Comparison of ENCODE assay signal across 8 mouse cellular contexts in genomic region chr8:85379142-85379781, GRCm38 (mm10). TPM values are rescaled to one million over a fixed set of nuclear protein-coding genes. Genes with fewer than 3 reads are reported as not detected.
DNase-seq lines count a peak whose midpoint lies in the region; ATAC-seq and TF ChIP-seq lines count a peak whose summit lies in the region.

No protein-coding gene starts in this region.

- TF ChIP-seq EP300 in liver, postnatal 0 days (IDR thresholded peaks at IDR 0.05; ENCODE audit: low read depth), result peak; percentile 94

- ATAC-seq in hindbrain, embryonic 16.5 days, result no peak
- ATAC-seq in intestine, embryonic 16.5 days, result peak; percentile 84
- peak; percentile 85 for ATAC-seq in liver, postnatal 0 days
- no peak for ATAC-seq in midbrain, embryonic 15.5 days (replicated peaks)

- H3K27me3 ChIP-seq in hindbrain, embryonic 10.5 days (ENCODE audit: insufficient read depth, poor library complexity, severe bottlenecking), result no peaks in the 10 kb centered on the region
- H3K27me3 ChIP-seq in hindbrain, embryonic 16.5 days (replicated peaks; ENCODE audit: control insufficient read depth, insufficient read depth, low read length), result no peaks in the 10 kb centered on the region
- H3K27me3 ChIP-seq in intestine, embryonic 16.5 days (replicated peaks; ENCODE audit: control insufficient read depth, insufficient read depth, low read length), result no peaks in the 10 kb centered on the region
- no peaks in the 10 kb centered on the region for H3K27me3 ChIP-seq in liver, postnatal 0 days (ENCODE audit: insufficient read depth, low read length)
- no peaks in the 10 kb centered on the region for H3K27me3 ChIP-seq in testis, adult 2 months (ENCODE audit: control insufficient read depth, insufficient read depth, low read length)
- no peaks in the 10 kb centered on the region for H3K27me3 ChIP-seq in midbrain, embryonic 15.5 days (replicated peaks)
- H3K27me3 ChIP-seq in cerebellum, adult 2 months (ENCODE audit: control insufficient read depth, insufficient read depth, low read length), result no peaks in the 10 kb centered on the region

- peaks cover 18% of the 10 kb centered on the region; the same call in 1 of the 2 replicates for H3K4me1 ChIP-seq in hindbrain, embryonic 10.5 days (replicated peaks)
- no peaks in the 10 kb centered on the region for H3K4me1 ChIP-seq in hindbrain, embryonic 16.5 days (ENCODE audit: control insufficient read depth, insufficient read depth, low read depth, low read length)
- H3K4me1 ChIP-seq in embryonic fibroblast, embryonic 13.5 days (ENCODE audit: control insufficient read depth, insufficient read depth, low read length), result peaks cover 7% of the 10 kb centered on the region
- H3K4me1 ChIP-seq in intestine, embryonic 16.5 days (ENCODE audit: control insufficient read depth, insufficient read depth, low read length), result peaks cover 24% of the 10 kb centered on the region
- peaks cover 35% of the 10 kb centered on the region for H3K4me1 ChIP-seq in liver, postnatal 0 days (ENCODE audit: insufficient read depth)
- H3K4me1 ChIP-seq in testis, adult 2 months (ENCODE audit: control insufficient read depth, insufficient read depth, low read length), result no peaks in the 10 kb centered on the region; the same call in 1 of the 2 replicates
- no peaks in the 10 kb centered on the region for H3K4me1 ChIP-seq in midbrain, embryonic 15.5 days
- H3K4me1 ChIP-seq in cerebellum, adult 2 months (ENCODE audit: control insufficient read depth, insufficient read depth, low read length), result no peaks in the 10 kb centered on the region

- no peak for TF ChIP-seq CTCF in embryonic fibroblast, embryonic 13.5 days (IDR thresholded peaks at IDR 0.05; ENCODE audit: borderline replicate concordance, insufficient read depth, low read length)
- TF ChIP-seq CTCF in liver, postnatal 0 days (IDR thresholded peaks at IDR 0.05; ENCODE audit: low read depth), result peak; percentile 41
- TF ChIP-seq CTCF in testis, adult 2 months (IDR thresholded peaks at IDR 0.05; ENCODE audit: control insufficient read depth, insufficient read depth, insufficient replicate concordance, low read depth, low read length), result no peak
- no peak for TF ChIP-seq CTCF in cerebellum, adult 2 months (IDR thresholded peaks at IDR 0.05; ENCODE audit: borderline replicate concordance, insufficient read depth, low read depth, low read length)

- no peaks in the 10 kb centered on the region for H3K36me3 ChIP-seq in hindbrain, embryonic 10.5 days
- no peaks in the 10 kb centered on the region for H3K36me3 ChIP-seq in hindbrain, embryonic 16.5 days (ENCODE audit: control insufficient read depth, insufficient read depth, low read length)
- no peaks in the 10 kb centered on the region for H3K36me3 ChIP-seq in intestine, embryonic 16.5 days (ENCODE audit: control insufficient read depth, insufficient read depth, low read length)
- no peaks in the 10 kb centered on the region for H3K36me3 ChIP-seq in liver, postnatal 0 days (replicated peaks; ENCODE audit: insufficient read depth, low read length)
- H3K36me3 ChIP-seq in testis, adult 2 months (ENCODE audit: control insufficient read depth, insufficient read depth, low read length), result no peaks in the 10 kb centered on the region
- H3K36me3 ChIP-seq in midbrain, embryonic 15.5 days (replicated peaks), result no peaks in the 10 kb centered on the region

- WGBS in hindbrain, embryonic 10.5 days, result 30% methylated on average over 2 of the region's 2 CpGs
- 29% methylated on average over 2 of the region's 2 CpGs for WGBS in hindbrain, embryonic 16.5 days
- 18% methylated on average over 2 of the region's 2 CpGs for WGBS in intestine, embryonic 16.5 days
- WGBS in liver, postnatal 0 days (ENCODE audit: insufficient replicate concordance), result 44% methylated on average over 2 of the region's 2 CpGs
- 40% methylated on average over 2 of the region's 2 CpGs for WGBS in midbrain, embryonic 15.5 days
- 10% methylated on average over 2 of the region's 2 CpGs for WGBS in cerebellum, adult 2 months

- H3K4me3 ChIP-seq in hindbrain, embryonic 10.5 days, result no peak overlapping the region
- no peak overlapping the region for H3K4me3 ChIP-seq in hindbrain, embryonic 16.5 days (ENCODE audit: low read length)
- no peak overlapping the region for H3K4me3 ChIP-seq in embryonic fibroblast, embryonic 13.5 days (ENCODE audit: insufficient read depth, low read length)
- no peak overlapping the region for H3K4me3 ChIP-seq in intestine, embryonic 16.5 days (ENCODE audit: low read length)
- H3K4me3 ChIP-seq in liver, postnatal 0 days (ENCODE audit: low read depth, low read length), result peak overlapping the region; percentile 55
- no peak overlapping the region for H3K4me3 ChIP-seq in testis, adult 2 months (ENCODE audit: control insufficient read depth, low read depth, low read length)
- H3K4me3 ChIP-seq in midbrain, embryonic 15.5 days, result no peak overlapping the region
- no peak overlapping the region for H3K4me3 ChIP-seq in cerebellum, adult 2 months (replicated peaks; ENCODE audit: insufficient read depth, low read depth, low read length)

- no peaks in the 10 kb centered on the region for H3K9me3 ChIP-seq in hindbrain, embryonic 10.5 days
- no peaks in the 10 kb centered on the region for H3K9me3 ChIP-seq in hindbrain, embryonic 16.5 days (ENCODE audit: control insufficient read depth, low read length)
- H3K9me3 ChIP-seq in intestine, embryonic 16.5 days (ENCODE audit: control insufficient read depth, low read length), result no peaks in the 10 kb centered on the region
- no peaks in the 10 kb centered on the region for H3K9me3 ChIP-seq in liver, postnatal 0 days (ENCODE audit: low read length)
- no peaks in the 10 kb centered on the region for H3K9me3 ChIP-seq in midbrain, embryonic 15.5 days

- H3K9ac ChIP-seq in hindbrain, embryonic 16.5 days (ENCODE audit: low read depth, low read length), result no peak overlapping the region
- H3K9ac ChIP-seq in intestine, embryonic 16.5 days (ENCODE audit: low read depth, low read length), result 0 out of 2 replicates have a peak overlapping the region, but pooled peaks have one; percentile 20
- H3K9ac ChIP-seq in liver, postnatal 0 days (replicated peaks), result peak overlapping the region; percentile 70; the same call in 1 of the 2 replicates
- H3K9ac ChIP-seq in midbrain, embryonic 15.5 days, result no peak overlapping the region

- H3K4me2 ChIP-seq in hindbrain, embryonic 16.5 days (ENCODE audit: low read length), result no peak overlapping the region
- H3K4me2 ChIP-seq in intestine, embryonic 16.5 days (ENCODE audit: low read depth, low read length), result no peak overlapping the region
- H3K4me2 ChIP-seq in liver, postnatal 0 days (ENCODE audit: low read depth, low read length), result peak overlapping the region; percentile 69
- H3K4me2 ChIP-seq in midbrain, embryonic 15.5 days, result no peak overlapping the region

- no peak for TF ChIP-seq POLR2A in embryonic fibroblast, embryonic 13.5 days (IDR thresholded peaks at IDR 0.05; ENCODE audit: low read depth, low read length)
- no peak for TF ChIP-seq POLR2A in testis, adult 2 months (IDR thresholded peaks at IDR 0.05; ENCODE audit: control insufficient read depth, low read depth, low read length)
- TF ChIP-seq POLR2A in cerebellum, adult 2 months (IDR thresholded peaks at IDR 0.05; ENCODE audit: borderline replicate concordance, insufficient read depth, low read length), result no peak

- DNase-seq in hindbrain, embryonic 10.5 days (ENCODE audit: low spot score), result peak; percentile 6
- DNase-seq in liver, postnatal 0 days, result peak; percentile 66
- no peak for DNase-seq in cerebellum, adult 2 months

- no peak overlapping the region for H3K27ac ChIP-seq in hindbrain, embryonic 10.5 days
- H3K27ac ChIP-seq in hindbrain, embryonic 16.5 days (ENCODE audit: low read depth, low read length), result no peak overlapping the region
- peak overlapping the region; percentile 36; the same call in 1 of the 2 replicates for H3K27ac ChIP-seq in embryonic fibroblast, embryonic 13.5 days (ENCODE audit: insufficient read depth, low read length)
- H3K27ac ChIP-seq in intestine, embryonic 16.5 days (ENCODE audit: low read length), result peak overlapping the region; percentile 74
- H3K27ac ChIP-seq in liver, postnatal 0 days (ENCODE audit: low read depth), result peak overlapping the region; percentile 96
- peak overlapping the region; percentile 13; the same call in 1 of the 2 replicates for H3K27ac ChIP-seq in testis, adult 2 months (ENCODE audit: control insufficient read depth, insufficient read depth, low read depth, low read length)
- no peak overlapping the region for H3K27ac ChIP-seq in midbrain, embryonic 15.5 days
- no peak overlapping the region for H3K27ac ChIP-seq in cerebellum, adult 2 months (ENCODE audit: insufficient read depth, low read length)

RNA-seq across cellular contexts. Expression of gene Mylk3, which starts 6.9 kb away (rescaled TPM):
- 1.2 and 1.3 TPM in 2 replicates for polyA plus RNA-seq in hindbrain, embryonic 10.5 days (2016; fragmentation: Nextera tagmentation; extraction: Ambion mirVana)
- polyA plus RNA-seq in hindbrain, embryonic 16.5 days (2015; fragmentation: Nextera tagmentation; extraction: Ambion mirVana), result 0.19 and 0.66 TPM in 2 replicates
- 0.32 and 0.37 TPM in 2 replicates for polyA plus RNA-seq in embryonic fibroblast, embryonic 13.5 days (2011; ENCODE audit: insufficient read length, low read depth, missing spikeins)
- 17.8 and 19.9 TPM in 2 replicates for polyA plus RNA-seq in intestine, embryonic 16.5 days (2015; fragmentation: Nextera tagmentation; extraction: Ambion mirVana)
- 21.2 and 24.2 TPM in 2 replicates for polyA plus RNA-seq in liver, postnatal 0 days (2015; fragmentation: Nextera tagmentation; extraction: Ambion mirVana)
- polyA plus RNA-seq in testis, adult 2 months (2012; rRNA removed), result 1.3 and 1.5 TPM in 2 replicates
- 0.34 and 0.52 TPM in 2 replicates for polyA plus RNA-seq in midbrain, embryonic 15.5 days (2015; fragmentation: Nextera tagmentation; extraction: Ambion mirVana)
- 0.03 and 0.08 TPM in 2 replicates for polyA plus RNA-seq in cerebellum, adult 2 months (2012; rRNA removed)

RNA-seq across cellular contexts. Expression of gene 4921524J17Rik, which starts 53.4 kb away (rescaled TPM):
- 39.8 and 42.9 TPM in 2 replicates for polyA plus RNA-seq in hindbrain, embryonic 10.5 days (2016; fragmentation: Nextera tagmentation; extraction: Ambion mirVana)
- 39.2 and 40.2 TPM in 2 replicates for polyA plus RNA-seq in hindbrain, embryonic 16.5 days (2015; fragmentation: Nextera tagmentation; extraction: Ambion mirVana)
- polyA plus RNA-seq in embryonic fibroblast, embryonic 13.5 days (2011; ENCODE audit: insufficient read length, low read depth, missing spikeins), result 54.5 and 62.5 TPM in 2 replicates
- polyA plus RNA-seq in intestine, embryonic 16.5 days (2015; fragmentation: Nextera tagmentation; extraction: Ambion mirVana), result 32.6 and 33.2 TPM in 2 replicates
- polyA plus RNA-seq in liver, postnatal 0 days (2015; fragmentation: Nextera tagmentation; extraction: Ambion mirVana), result 16.5 and 17.7 TPM in 2 replicates
- 10.3 and 12.4 TPM in 2 replicates for polyA plus RNA-seq in testis, adult 2 months (2012; rRNA removed)
- polyA plus RNA-seq in midbrain, embryonic 15.5 days (2015; fragmentation: Nextera tagmentation; extraction: Ambion mirVana), result 36.5 and 38.6 TPM in 2 replicates
- 13.8 and 15.5 TPM in 2 replicates for polyA plus RNA-seq in cerebellum, adult 2 months (2012; rRNA removed)

Comparison
In these comparisons a context has a peak if more than half of its experiments do, and no peak if none do; other contexts are left out.
1. DNase-seq: peak in hindbrain, embryonic 10.5 days (single experiment) and liver, postnatal 0 days (single experiment); none in cerebellum, adult 2 months (0 of 2).
2. H3K27ac ChIP-seq: peak in embryonic fibroblast, embryonic 13.5 days (single experiment), intestine, embryonic 16.5 days (single experiment), liver, postnatal 0 days (single experiment) and testis, adult 2 months (single experiment); none in hindbrain, embryonic 10.5 days (single experiment), hindbrain, embryonic 16.5 days (single experiment), midbrain, embryonic 15.5 days (single experiment) and cerebellum, adult 2 months (single experiment).
3. ATAC-seq: peak in intestine, embryonic 16.5 days (single experiment) and liver, postnatal 0 days (single experiment); none in hindbrain, embryonic 16.5 days (single experiment) and midbrain, embryonic 15.5 days (single experiment).
4. H3K9ac ChIP-seq: peak in intestine, embryonic 16.5 days (single experiment) and liver, postnatal 0 days (single experiment); none in hindbrain, embryonic 16.5 days (single experiment) and midbrain, embryonic 15.5 days (single experiment).